In genomic region chr11:6048208-6048607, GRCm38 (mm10) we compare ENCODE assay signal across 14 mouse cellular contexts.
"Had no signal": no experiment of that assay in that cellular context is flagged by ENCODE, and none has a peak within 500 bp of the region (broad histone marks: within the 10 kb centered on the region; RNA-seq: fewer than 3 reads in every experiment).

No protein-coding gene starts in this region.

- ATAC-seq: hindbrain, postnatal 0 days; intestine, embryonic 15.5 days; intestine, postnatal 0 days; liver, embryonic 12.5 days had no signal

- DNase-seq: gastrocnemius, postnatal 25 days; heart, adult 18-20 months; heart, postnatal 10 days; heart, postnatal 4 days; kidney, adult 18-20 months; kidney, adult 8-10 months; kidney, postnatal 10 days; kidney, postnatal 4 days; layer of hippocampus, postnatal 36 days; left cerebral cortex, postnatal 4 days had no signal
